Mouse (Mus musculus) thymus, postnatal 36 days (tissue): ENCODE data around the gene Slc23a3.

ENCODE experiments used
- DNase-seq, 2 experiments: peaks; one replicate each; pipeline ENCODE4 v3.0.0; 2022; ENCODE audit warnings: mixed read lengths in 2 of 2

Slc23a3 gene

DNA sequence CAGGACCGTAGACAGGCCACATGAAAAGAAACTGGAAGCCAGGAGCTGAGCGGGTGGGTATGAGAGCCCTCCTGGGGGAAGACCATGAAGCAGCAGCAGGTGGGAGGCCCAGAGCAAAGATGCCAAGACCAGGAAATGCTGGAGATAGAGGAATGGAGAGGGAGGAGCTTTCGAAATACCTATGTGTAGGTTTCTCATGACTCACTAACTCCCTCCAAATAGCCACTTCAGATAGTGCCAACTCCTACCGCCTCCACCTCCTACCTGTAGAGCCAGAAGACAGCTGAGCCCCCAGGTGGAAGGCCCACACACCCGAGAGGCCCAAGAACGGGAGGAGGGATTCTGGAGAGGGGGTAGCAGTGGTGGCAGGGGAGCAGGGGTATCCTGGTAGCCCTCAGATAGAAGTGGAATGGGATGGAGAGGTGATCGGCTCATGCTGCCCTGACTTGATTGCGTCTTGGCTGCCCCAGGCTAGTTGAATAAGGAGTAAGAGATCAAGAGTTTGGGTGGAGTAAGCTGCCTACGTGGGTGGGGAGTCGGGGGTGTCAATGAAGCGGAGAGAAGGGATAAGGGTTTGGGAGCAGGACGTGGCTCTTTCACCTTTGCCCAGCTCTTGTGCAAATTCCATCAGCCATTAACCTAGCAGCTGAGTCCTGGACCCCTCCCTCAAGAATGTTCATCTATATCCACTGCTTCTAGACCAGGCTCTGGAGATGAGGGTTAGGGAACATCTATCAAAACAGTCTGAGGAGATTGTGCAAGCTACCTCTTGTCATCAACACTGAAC, at the start of gene Slc23a3:
Gene Slc23a3, minus strand, starts transcription at position 470 of the 787 bp plus-strand sequence.
- DNase-seq, result no peak

DNA sequence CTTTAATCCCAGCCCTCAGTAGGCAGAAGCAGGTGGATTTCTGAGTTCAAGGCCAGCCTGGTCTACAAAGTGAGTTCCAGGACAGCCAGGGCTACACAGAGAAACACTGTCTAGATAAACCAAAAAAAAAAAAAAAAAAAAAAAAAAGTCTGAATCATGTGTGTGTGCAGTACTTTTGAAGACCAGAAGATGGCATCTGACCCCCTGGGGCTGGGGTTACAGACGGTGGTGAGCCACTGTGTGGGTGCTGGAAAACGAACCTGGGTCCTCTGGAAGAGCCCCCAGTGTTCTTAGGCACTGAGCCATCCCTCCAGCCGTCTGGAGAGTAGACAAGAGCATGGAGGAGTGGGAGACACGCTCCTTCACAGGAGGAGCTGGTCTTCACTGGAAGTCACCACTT, 48.5 kb upstream of the Slc23a3 start:
- DNase-seq, result peak in 1 of 2 experiments; percentile 11

- DNase-seq, result no peak
These were observed 47.7 kb upstream of the Slc23a3 start for GRCm38 (mm10) chr1:75181377-75181870.

- DNase-seq, result no peak
These were observed 47.1 kb upstream of the Slc23a3 start for GRCm38 (mm10) chr1:75180741-75181140.

DNA sequence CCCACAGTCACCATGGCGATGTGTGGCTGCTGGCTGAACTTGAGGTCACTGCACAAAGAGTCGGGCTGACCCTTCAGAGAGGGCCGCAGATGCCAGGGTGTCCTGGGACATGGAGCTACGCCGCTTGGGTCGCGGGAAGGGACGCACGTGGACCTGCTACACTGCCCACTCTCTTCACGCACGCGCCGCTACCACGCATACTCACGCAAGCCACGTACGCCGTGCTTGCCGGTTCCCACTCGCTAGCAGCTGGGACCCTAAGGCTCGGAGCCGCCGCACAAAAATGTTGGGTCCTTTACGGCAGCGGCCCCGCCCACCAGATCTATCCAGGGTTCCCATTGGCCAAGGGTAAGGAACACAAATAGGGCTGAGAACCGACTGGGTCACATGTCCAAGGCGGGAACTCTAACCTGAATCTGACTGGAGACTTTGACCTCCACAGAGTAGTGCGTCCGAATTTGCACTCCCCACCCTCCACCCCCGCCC, 46.5 kb upstream of the Slc23a3 start, which contains the start of gene Abcb6:
Gene Abcb6, minus strand, starts transcription at position 288 of the 486 bp plus-strand sequence.
- DNase-seq, result peak; percentile 78 to 87

DNA sequence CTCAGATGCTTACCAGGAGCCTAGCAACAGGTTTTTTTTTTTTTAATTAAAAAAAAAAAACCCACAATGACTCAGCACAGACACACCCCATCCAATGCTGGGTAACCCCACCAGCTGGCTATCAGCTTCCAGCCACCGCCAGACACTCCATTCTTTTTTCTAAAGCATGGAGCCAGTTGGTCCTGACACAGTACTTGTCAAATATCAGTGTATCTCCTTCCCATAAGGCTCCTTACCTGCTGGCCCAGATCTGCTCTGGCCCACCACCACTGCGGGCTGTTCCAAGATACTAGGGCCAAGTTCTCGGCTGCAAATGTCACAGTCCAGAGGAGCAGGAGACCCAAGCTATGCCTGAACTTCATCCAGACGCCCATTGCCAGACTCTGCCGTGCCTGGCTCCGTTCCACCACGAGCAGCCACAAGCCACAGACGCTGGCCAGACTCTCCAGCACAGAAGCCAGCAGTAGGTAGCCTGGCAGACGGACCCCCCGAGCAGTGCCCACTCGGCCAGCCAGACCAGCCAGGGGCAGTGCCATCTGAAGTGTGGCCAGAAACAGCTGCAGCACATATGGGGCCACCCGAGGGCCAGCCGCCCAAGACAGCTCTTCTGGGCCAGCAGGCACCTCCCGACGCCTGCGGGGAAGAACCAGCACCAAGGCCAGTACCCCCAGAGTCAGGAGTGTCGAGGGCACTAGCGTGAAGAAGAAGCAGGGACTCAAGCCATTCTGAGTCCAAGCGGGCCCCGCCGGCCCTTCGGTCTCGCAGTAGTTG, 45.8 kb upstream of the Slc23a3 start:
- DNase-seq, result peak in 1 of 2 experiments; percentile 16

GRCm38 (mm10) chr1:75168472-75169464, 35.1 kb upstream of the Slc23a3 start, which contains the start of gene Zfand2b:
Gene Zfand2b (plus strand): TSS chr1:75168646.
- DNase-seq, result peak; percentile 98 to 99

GRCm38 (mm10) chr1:75168093-75168471, 34.4 kb upstream of the Slc23a3 start:
- no peak for DNase-seq

- DNase-seq, result no peak
These were observed 26.5 kb upstream of the Slc23a3 start for GRCm38 (mm10) chr1:75160256-75160617.

GRCm38 (mm10) chr1:75159540-75160255, 26.0 kb upstream of the Slc23a3 start:
- DNase-seq, result no peak

GRCm38 (mm10) chr1:75158990-75159389, 25.3 kb upstream of the Slc23a3 start:
- DNase-seq, result no peak

DNA sequence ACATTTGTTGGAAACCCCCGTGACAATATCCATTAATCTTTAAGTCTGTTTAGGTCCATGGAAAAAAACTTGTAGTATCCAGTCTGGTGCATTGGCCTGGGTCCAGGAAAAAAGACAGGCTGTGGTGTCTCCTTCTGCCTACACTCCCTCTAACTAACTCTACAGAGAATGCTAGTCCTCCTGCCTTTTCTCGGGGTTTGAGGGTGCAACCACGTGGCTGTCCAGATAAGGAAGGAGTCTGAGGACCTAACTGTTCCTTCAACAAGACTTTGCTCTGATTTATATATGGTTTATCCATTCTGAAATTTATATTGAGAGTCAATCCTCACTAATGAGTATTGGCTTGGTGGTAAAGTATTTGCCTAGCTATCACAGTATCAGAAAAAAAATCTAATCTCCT, 22.1 kb upstream of the Slc23a3 start:
- no peak for DNase-seq

- DNase-seq, result no peak
These were observed 15.0 kb upstream of the Slc23a3 start for GRCm38 (mm10) chr1:75148727-75149126.

DNA sequence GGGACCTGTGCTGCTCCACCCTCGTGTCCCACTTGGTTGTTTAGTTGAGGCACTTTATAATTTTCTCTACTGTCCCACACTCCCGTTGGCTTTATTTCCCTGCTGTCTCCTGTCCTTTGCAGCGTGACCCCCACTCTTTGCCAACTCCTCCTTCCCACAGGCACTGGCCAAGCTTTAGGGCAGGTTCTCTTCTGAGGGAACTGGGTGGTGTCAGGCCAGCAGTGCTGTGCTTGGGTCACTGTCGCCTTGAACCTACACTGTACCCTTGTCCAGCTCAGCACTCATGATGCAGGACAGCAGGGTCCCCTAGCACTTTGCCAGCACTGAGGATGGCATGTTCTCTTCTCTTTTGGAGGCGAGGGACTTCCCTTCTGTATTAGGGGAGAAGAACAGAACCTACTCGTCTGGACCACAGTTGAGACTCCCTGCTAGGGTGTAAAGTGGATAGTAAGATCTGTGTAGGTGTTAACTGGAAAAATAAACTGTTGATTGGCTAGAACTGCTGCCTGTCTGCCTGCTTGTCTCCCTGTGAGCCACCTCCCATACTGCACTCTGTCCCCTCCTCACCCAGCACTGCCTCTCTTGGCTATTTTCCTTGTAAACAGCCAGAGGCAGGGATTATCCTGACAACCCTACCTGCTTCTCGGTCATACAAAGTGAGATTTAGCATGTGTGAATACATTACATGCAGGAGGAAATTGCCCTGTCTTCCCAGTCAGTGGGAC, 13.9 kb upstream of the Slc23a3 start:
- no peak for DNase-seq

DNA sequence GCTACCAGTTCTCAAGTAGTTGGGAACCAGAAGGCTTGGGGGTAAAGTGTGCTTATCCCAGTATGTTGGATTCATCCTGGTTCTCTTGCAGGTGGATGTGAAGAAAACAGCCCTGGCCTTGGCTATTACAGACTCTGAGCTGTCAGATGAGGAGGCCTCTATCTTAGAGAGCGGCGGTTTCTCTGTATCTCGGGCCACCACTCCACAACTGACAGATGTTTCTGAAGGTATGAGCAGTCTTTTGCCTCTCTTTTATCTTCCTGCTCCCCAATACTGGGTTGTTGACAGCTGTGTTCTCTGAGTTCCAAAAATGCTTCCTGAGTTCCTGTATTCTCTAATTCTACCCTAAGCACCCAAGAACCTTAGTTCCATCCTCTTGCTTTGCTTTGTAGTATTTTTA, 11.9 kb upstream of the Slc23a3 start:
- DNase-seq, result no peak

- DNase-seq, result peak; percentile 97
These were observed 8.9 kb upstream of the Slc23a3 start, which contains the start of the genes Cnppd1 and Retreg2 for GRCm38 (mm10) chr1:75142301-75143261. Gene Cnppd1 (minus strand): TSS chr1:75142711. Gene Retreg2 (plus strand): TSS chr1:75142778.

GRCm38 (mm10) chr1:75141486-75142190, 7.9 kb upstream of the Slc23a3 start:
- DNase-seq, result peak; percentile 77 to 82

DNA sequence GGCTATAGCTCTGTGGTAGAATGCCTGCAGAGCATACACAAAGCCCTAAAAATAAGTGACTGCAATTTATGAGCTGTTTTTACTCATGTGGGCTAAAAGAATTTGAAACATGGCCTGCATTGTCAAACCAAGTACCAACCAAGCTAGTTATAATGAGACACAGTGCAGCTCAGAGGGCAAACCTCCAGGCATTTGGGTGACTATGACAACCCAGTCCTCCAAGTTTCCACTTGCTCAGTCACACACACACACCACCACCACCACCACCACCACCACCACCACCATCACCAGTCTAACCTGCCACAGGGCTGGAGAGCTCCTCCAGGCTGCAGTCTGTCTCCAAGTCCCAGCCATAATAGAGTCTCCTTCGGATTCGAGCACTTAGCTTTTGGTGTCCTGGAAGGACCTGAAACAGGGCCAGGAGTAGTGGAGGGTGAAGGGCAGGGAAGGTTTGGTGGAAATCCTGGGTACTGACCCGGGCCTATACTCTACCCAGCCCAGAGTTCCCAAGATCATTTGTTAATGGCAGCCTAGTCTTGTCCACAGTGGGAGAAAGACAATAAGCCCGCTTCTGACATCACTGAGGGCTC, 7.0 kb upstream of the Slc23a3 start:
- peak in 1 of 2 experiments; percentile 9 for DNase-seq
